Mouse (Mus musculus) cortical plate, adult 2 months (tissue): ENCODE data around the gene Vstm2a. TPM values are rescaled to one million over a fixed set of nuclear protein-coding genes. Genes with fewer than 3 reads are reported as not detected.

Experiments
- H3K27ac ChIP-seq: fragments of 200-500 bp; 2 replicates; pipeline ENCODE4 v1.5.1; 2012; ENCODE audit warnings: low read length, control low read depth, inconsistent platforms; ENCODE audit not compliant: insufficient read depth
- H3K4me1 ChIP-seq: fragments of 200-500 bp; 2 replicates; pipeline ENCODE4 v1.6.1; 2011; ENCODE audit warnings: low read length; ENCODE audit not compliant: control insufficient read depth, insufficient read depth
- H3K4me3 ChIP-seq: fragments of 200-500 bp; 2 replicates; pipeline ENCODE4 v1.5.1; 2011; ENCODE audit warnings: mild to moderate bottlenecking, low read length, control low read depth; ENCODE audit not compliant: insufficient read depth
- CTCF ChIP-seq: fragments of 200-500 bp; IDR thresholded peaks from 2 replicates; pipeline ENCODE4 v1.5.1; 2011; ENCODE audit warnings: mild to moderate bottlenecking, control low read depth, low read length; ENCODE audit not compliant: insufficient read depth; ENCODE audit errors: extremely low read depth
- POLR2A ChIP-seq: fragments of 200-500 bp; IDR thresholded peaks from 2 replicates; pipeline ENCODE4 v1.6.1; 2011; ENCODE audit warnings: mild to moderate bottlenecking, low read length, control low read depth; ENCODE audit not compliant: insufficient read depth; ENCODE audit errors: extremely low read depth
- polyA plus RNA-seq: library from polyadenylated mRNA; depleted of rRNA; stranded (reverse); fragments of >200 nt; gene quantifications from 2 replicates; pipeline ENCODE4 v1.2.3, GENCODE M21; 2012

Gene Vstm2a
- polyA plus RNA-seq, 1 experiment = 86.2 TPM

DNA sequence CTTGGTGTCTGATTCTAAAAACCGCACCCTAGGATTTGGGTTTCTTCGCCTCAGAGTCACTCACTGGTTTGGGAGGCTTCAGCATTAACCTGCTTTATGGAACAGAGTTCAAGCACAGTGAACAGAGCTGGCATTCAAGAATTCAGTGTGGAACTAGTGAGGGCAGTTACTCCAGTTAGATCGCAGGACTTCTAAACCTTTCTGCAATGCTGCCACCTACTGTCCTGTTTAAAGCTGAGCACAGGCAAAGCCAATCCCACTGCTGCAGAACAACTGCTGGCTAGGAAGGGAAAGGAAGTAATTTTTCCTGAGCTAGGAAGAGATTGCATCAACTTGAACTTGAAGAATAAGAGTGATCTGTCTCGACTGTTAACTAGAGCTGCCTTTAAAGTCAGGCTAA, 155.1 kb downstream of the Vstm2a start:
- no peaks in the 10 kb centered on the region for H3K4me1 ChIP-seq
- no peak overlapping the region for H3K27ac ChIP-seq
- no peak overlapping the region for H3K4me3 ChIP-seq
- TF ChIP-seq POLR2A (no peak), CTCF (peak; percentile 83)

- Histone ChIP-seq H3K4me3 (no peak overlapping the region), H3K27ac (no peak overlapping the region), H3K4me1 (no peaks in the 10 kb centered on the region)
- TF ChIP-seq CTCF (no peak), POLR2A (no peak)
Observed at GRCm38 (mm10) chr11:16413077-16413644, 155.6 kb downstream of the Vstm2a start.

GRCm38 (mm10) chr11:16439548-16440251, 182.2 kb downstream of the Vstm2a start:
- Histone ChIP-seq H3K27ac (no peak overlapping the region), H3K4me3 (no peak overlapping the region), H3K4me1 (no peaks in the 10 kb centered on the region)
- no peak for TF ChIP-seq CTCF
- no peak for TF ChIP-seq POLR2A
